Mouse (Mus musculus) thymus, adult 2 months (tissue): ENCODE data around the gene Wdr20rt. TPM values are rescaled to one million over a fixed set of nuclear protein-coding genes. Genes with fewer than 3 reads are reported as not detected.

Source experiments
- DNase-seq: peaks from one replicate; pipeline ENCODE4 v3.0.0; 2021
- H3K27ac ChIP-seq: fragments of 200-500 bp; 2 replicates; pipeline ENCODE4 v1.5.1; 2012; ENCODE audit warnings: low read length, control low read depth; ENCODE audit not compliant: control insufficient read depth, insufficient read depth
- H3K27me3 ChIP-seq: fragments of 200-500 bp; 2 replicates; pipeline ENCODE4 v1.6.1; 2012; ENCODE audit warnings: mild to moderate bottlenecking, low read length, moderate library complexity, mixed read lengths; ENCODE audit not compliant: control insufficient read depth, insufficient read depth
- H3K36me3 ChIP-seq: fragments of 200-500 bp; 2 replicates; pipeline ENCODE4 v1.6.1; 2012; ENCODE audit warnings: mild to moderate bottlenecking, low read length, moderate library complexity; ENCODE audit not compliant: control insufficient read depth, insufficient read depth
- H3K4me1 ChIP-seq: fragments of 200-500 bp; replicated peaks from 2 replicates; pipeline ENCODE4 v1.6.1; 2012; ENCODE audit warnings: low read length; ENCODE audit not compliant: control insufficient read depth, insufficient read depth
- H3K4me3 ChIP-seq: fragments of 200-500 bp; 2 replicates; pipeline ENCODE4 v1.5.1; 2012; ENCODE audit warnings: mild to moderate bottlenecking, low read length, control low read depth, moderate library complexity; ENCODE audit not compliant: control insufficient read depth, insufficient read depth
- CTCF ChIP-seq: fragments of 200-500 bp; IDR thresholded peaks from 2 replicates; pipeline ENCODE4 v1.5.1; 2012; ENCODE audit warnings: mild to moderate bottlenecking, control low read depth, low read length, moderate library complexity, borderline replicate concordance; ENCODE audit not compliant: control insufficient read depth, poor library complexity, insufficient read depth; ENCODE audit errors: extremely low read depth
- POLR2A ChIP-seq: fragments of 200-500 bp; IDR thresholded peaks from 2 replicates; pipeline ENCODE4 v1.6.1; 2012; ENCODE audit warnings: mild to moderate bottlenecking, low read length, control low read depth, moderate library complexity; ENCODE audit not compliant: control insufficient read depth, poor library complexity, insufficient read depth; ENCODE audit errors: extremely low read depth
- WGBS: fragments of 180-500 bp; shearing (Covaris S2); methylation state at CpG from one replicate; pipeline ENCODE4 v1.1.7; 2018; 5-methylcytosine and 5-hydroxymethylcytosine counted together
- polyA plus RNA-seq: library from polyadenylated mRNA; depleted of rRNA; stranded (reverse); fragments of >200 nt; gene quantifications from 2 replicates; pipeline ENCODE4 v1.2.3, GENCODE M21; 2012; rRNA removed

Wdr20rt gene
- polyA plus RNA-seq, result not detected in 2 replicates

GRCm38 (mm10) chr12:65225467-65225945 lies at the start of gene Wdr20rt:
Wdr20rt (plus strand) TSS chr12:65225517.
- H3K27me3 ChIP-seq, result no peaks in the 10 kb centered on the region
- no peak for DNase-seq
- no peak for TF ChIP-seq POLR2A
- TF ChIP-seq CTCF, result no peak
- H3K4me1 ChIP-seq, result no peaks in the 10 kb centered on the region
- no peak within 1 kb of the TSS for H3K27ac ChIP-seq
- H3K4me3 ChIP-seq, result no peak within 1 kb of the TSS
- H3K36me3 ChIP-seq, result no peaks in the 10 kb centered on the region
- 94% methylated on average over 22 of the region's 22 CpGs for whole genome bisulfite sequencing

- TF ChIP-seq POLR2A (no peak), CTCF (no peak)
- H3K4me3 ChIP-seq, result no peak overlapping the region
- no peaks in the 10 kb centered on the region for H3K4me1 ChIP-seq
- H3K27me3 ChIP-seq, result no peaks in the 10 kb centered on the region
- no peak for DNase-seq
- no peaks in the 10 kb centered on the region for H3K36me3 ChIP-seq
- no peak overlapping the region for H3K27ac ChIP-seq
- 69% methylated on average over 3 of the region's 3 CpGs for WGBS
These were observed 38.0 kb upstream of the Wdr20rt start for GRCm38 (mm10) chr12:65187365-65187764.

GRCm38 (mm10) chr12:65189213-65189612 lies 36.1 kb upstream of the Wdr20rt start:
- Histone ChIP-seq H3K27me3 (no peaks in the 10 kb centered on the region), H3K4me1 (no peaks in the 10 kb centered on the region), H3K36me3 (no peaks in the 10 kb centered on the region), H3K4me3 (no peak overlapping the region), H3K27ac (no peak overlapping the region)
- no peak for TF ChIP-seq CTCF
- no peak for TF ChIP-seq POLR2A
- 80% methylated on average over 2 of the region's 2 CpGs for WGBS
- no peak for DNase-seq

GRCm38 (mm10) chr12:65194003-65194530 lies 31.2 kb upstream of the Wdr20rt start:
- 64% methylated on average over 5 of the region's 5 CpGs for WGBS
- Histone ChIP-seq H3K4me1 (no peaks in the 10 kb centered on the region), H3K36me3 (no peaks in the 10 kb centered on the region), H3K27me3 (no peaks in the 10 kb centered on the region), H3K27ac (no peak overlapping the region), H3K4me3 (no peak overlapping the region)
- no peak for DNase-seq
- TF ChIP-seq CTCF (no peak), POLR2A (no peak)

GRCm38 (mm10) chr12:65201812-65202211 lies 23.5 kb upstream of the Wdr20rt start:
- Histone ChIP-seq H3K27me3 (no peaks in the 10 kb centered on the region), H3K36me3 (no peaks in the 10 kb centered on the region), H3K4me1 (no peaks in the 10 kb centered on the region), H3K4me3 (no peak overlapping the region), H3K27ac (no peak overlapping the region)
- no peak for TF ChIP-seq POLR2A
- TF ChIP-seq CTCF, result no peak
- DNase-seq, result no peak
- WGBS, result 96% methylated on average over 2 of the region's 2 CpGs

- no peaks in the 10 kb centered on the region for H3K36me3 ChIP-seq
- WGBS, result 90% methylated on average over 1 of the region's 1 CpGs
- TF ChIP-seq POLR2A, result no peak
- TF ChIP-seq CTCF, result no peak
- H3K4me1 ChIP-seq, result no peaks in the 10 kb centered on the region
- H3K27me3 ChIP-seq, result no peaks in the 10 kb centered on the region
- no peak for DNase-seq
- H3K27ac ChIP-seq, result no peak overlapping the region
- no peak overlapping the region for H3K4me3 ChIP-seq
These were observed 18.9 kb upstream of the Wdr20rt start for GRCm38 (mm10) chr12:65206431-65206830.

GRCm38 (mm10) chr12:65216404-65216840 lies 8.9 kb upstream of the Wdr20rt start:
- TF ChIP-seq POLR2A, result no peak
- TF ChIP-seq CTCF, result no peak
- no peak for DNase-seq

More at GRCm38 (mm10) chr12:65216404-65216840, 8.9 kb upstream of the Wdr20rt start:
- Histone ChIP-seq H3K36me3 (no peaks in the 10 kb centered on the region), H3K4me1 (no peaks in the 10 kb centered on the region), H3K27ac (no peak overlapping the region), H3K4me3 (no peak overlapping the region), H3K27me3 (no peaks in the 10 kb centered on the region)
- 99% methylated on average over 6 of the region's 6 CpGs for WGBS
